Mouse (Mus musculus): ENCODE data around the gene Atp12a.

The Atp12a gene

DNA sequence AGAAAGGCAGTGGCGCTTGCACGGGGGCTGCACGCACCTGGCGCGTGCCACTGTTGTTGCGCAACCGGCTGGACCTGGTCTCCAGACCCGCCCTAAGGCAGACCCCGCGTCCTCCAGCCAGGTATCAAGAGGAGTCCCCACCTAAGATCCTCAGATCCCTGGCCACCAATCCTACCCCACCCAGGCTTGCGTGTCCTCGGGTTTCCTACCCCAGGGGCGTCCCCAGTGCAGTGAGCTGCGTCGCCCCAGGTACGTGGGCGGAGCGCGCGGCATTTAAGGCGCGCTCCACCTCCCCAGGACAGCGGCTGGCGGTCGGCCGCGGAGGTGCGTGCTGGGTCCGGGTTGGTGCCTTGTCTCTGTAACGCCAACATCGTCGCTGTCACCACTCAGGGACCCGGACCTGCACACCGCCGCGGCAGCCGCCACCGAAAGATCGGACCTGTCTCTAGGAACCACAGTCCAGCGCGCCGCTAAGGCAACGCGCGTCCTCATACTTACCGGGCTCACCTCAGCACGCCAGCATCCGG is at the start of gene Atp12a:
Atp12a (plus strand) TSS at position 358 of the 527 bp plus-strand sequence.
- DNase-seq (ENCODE audit: low read depth, low spot score) = no peak

DNA sequence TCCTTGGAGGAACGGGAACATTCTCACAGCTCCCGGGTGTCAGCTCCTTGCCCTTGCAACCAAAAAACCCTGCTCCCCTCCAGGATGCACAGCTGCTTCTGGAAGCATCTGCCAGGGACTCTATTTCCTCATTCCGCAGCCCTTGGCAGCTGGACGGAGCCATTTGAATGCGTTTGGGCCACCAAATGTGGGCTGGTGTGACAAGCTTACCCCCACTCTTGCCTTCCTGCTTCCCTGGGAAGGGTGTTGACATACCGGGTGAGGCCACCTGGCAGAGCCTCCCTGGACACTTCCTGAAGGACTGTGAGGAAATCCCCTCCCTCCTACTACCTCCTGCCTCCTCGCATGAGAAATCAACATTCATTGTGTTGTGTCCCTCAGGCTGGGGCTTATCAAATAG is 49.3 kb upstream of the Atp12a start:
- no peak for DNase-seq (ENCODE audit: low read depth, low spot score)

DNA sequence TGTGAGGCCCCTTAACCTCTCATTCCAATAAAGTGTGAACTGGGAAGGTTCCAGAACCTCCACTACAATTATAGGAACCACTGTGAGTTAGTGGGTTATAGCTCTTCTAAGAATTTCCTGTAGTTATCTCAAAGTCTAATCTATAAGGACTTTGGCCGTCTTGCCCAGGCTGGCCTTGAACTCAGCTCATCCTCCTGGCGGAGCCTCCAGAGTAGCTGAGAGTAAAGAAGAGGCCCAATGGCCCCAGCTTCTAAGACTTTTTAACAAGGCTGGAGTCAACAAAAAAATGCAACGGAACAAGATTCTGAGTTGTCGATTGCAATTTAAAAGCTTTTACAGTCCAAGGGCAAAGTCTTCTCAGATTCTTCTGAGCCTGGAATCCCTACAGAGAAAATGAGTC is 48.5 kb upstream of the Atp12a start:
- no peak for DNase-seq (ENCODE audit: low read depth, low spot score)

DNA sequence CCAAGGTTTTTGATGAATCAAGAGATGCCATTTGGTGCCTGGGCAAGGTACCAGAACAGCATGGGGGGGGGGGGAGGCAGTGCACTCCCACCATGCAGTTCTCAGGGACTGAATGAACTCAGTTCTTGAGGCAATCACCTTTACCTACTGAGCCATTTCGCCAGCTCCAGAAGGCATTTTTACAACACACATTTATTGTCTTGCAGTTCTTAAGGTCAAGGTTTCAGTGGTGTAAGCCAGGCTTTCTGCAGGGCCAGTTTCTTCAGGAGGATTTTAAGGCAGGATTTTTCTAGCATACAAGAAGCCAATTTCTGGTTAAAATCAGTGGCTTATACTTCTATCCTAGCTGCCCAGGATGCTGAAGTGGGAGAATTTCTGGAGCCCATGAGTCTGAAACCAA is 41.9 kb upstream of the Atp12a start:
- no peak for DNase-seq (ENCODE audit: low read depth, low spot score)

DNA sequence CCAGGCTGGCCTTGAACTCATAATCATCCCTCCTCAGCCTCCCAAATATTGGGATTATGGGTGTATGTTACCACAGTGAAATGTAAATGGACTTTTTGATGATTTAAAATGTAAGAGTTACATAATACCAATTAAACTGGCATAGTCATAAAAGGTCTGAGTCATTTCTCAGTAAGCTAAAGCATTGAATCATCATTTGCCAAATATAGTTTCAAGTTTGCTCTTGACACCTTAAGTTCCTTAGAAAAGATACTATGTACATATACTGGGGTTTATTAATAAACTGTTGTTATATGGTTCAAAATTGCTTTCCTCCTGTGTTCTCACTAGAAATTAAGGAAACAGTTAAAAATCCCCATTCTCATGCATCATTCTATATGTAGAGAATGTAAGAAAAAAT is 39.8 kb upstream of the Atp12a start:
- no peak for DNase-seq (ENCODE audit: low read depth, low spot score)

DNA sequence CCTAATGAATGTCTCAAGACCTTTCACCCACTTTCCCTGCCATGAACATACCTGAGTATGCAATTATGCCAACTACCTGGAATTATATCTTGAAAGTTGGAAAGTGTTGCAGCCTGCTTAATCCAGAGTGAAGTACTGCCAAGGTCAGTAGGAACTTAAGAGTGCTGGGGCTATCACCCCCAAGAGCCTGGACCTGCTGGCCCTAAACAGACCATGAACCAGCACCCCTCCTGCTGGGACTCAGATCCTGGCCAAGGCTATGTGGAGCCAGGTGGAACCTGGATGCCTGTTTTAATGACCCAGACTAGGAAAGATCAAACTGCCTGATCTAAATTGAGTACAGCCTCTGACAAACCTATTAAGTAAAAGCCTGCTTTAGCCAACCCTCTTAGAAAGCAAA is 31.2 kb upstream of the Atp12a start:
- DNase-seq (ENCODE audit: low read depth, low spot score) = no peak

DNA sequence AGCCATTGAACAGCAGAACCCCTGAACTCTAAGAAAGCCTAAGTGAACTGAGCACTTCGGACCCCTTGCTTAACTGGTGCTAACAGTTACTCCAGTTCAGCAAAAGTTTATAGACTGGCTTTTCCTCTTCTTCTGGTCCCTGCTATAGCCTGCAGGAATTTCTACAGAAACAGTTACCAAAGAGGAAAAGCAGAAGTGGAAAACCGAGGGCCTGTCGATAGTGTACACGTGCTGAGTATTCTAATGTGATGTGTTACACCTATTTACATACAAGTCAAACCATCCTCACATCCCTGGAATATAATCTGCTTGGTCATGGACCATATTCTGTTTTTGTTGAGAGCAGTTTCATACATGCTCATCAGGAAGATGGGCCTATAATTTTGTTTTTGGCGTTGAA is 30.4 kb upstream of the Atp12a start:
- DNase-seq (ENCODE audit: low read depth, low spot score) = no peak

DNA sequence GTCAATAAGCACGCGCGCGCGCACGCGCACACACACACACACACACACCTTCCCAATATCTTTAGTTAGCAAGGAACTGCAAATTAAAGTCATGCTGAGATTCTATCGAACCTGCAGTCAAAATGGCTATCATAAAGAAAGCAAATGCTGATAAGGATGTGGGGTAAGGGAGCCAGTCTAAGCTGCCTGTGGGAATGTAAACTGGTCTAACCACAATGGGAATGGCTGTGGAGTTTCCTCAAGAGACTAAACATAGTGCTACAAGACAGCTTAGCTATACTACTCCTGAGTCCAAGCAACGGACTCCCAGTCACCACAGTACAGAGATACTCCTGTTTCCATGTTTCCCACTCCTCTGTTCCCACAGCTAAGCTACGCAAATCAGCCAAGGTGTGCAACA is 28.8 kb upstream of the Atp12a start:
- no peak for DNase-seq (ENCODE audit: low read depth, low spot score)

DNA sequence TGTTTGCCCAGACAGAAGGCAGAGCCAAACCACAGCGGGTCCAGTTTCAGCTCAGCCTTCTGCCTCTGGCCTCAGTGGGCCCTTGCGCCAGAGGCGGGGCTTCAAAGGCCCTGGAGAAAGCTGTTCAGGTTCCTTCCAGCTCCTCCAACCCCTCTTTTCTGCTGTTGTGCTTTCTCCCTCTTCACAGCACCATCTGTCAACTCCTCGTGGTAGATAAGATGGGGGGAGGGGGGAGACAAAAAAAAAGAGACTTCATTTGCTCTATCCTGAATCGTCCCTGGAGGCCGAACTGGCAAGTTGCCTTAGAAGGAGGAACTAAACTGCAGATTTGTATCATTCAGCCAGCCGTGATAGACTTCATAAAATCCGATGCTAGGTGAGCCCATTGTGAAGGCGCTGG is 27.8 kb upstream of the Atp12a start:
- no peak for DNase-seq (ENCODE audit: low read depth, low spot score)

DNA sequence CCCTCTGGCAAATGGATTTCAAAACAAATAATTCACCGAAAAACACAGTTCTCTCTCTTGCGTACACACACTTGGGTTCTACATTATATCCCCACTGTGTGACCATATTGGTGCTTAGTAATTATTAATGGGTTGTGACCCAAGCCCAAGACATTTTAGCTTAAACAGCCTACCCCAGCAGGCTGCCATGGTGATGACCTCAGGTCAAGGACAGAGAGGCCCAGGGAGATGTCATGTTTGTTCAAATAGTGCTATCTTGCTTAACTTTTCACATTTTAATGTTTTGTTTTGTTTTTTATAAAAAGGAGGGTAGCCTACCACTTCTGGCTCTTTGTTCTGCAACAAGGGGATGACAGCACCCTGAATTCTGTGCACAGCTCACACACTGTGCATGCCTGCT is 27.2 kb upstream of the Atp12a start:
- peak; percentile 12 for DNase-seq (ENCODE audit: low read depth, low spot score)

DNA sequence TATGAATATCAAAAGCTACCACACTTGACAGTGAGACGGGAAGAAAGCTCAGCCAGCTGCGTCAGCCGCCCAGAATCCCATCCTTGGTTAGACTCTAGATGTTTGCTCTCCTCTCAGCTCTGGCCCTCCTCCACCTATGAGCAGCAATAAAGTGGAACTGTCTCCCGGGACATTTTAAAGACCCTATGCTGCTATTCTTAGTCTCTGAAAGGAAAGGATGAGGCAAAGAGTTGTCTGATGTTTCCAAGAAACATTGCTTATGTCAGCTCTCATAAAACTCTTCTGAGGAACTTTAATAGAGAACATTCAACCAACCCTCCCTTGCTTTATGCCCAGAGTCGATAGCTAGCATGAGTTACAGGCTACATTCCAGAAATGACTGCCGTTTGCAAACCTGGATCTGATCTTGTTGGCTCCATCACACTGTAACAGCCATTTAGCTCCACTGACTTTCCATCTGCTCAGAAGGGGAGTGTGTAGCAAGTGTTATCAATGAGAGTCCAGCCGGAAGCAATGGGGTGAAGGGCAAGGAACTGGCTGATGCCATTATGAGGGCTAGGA is 25.9 kb upstream of the Atp12a start:
- no peak for DNase-seq (ENCODE audit: low read depth, low spot score)

DNA sequence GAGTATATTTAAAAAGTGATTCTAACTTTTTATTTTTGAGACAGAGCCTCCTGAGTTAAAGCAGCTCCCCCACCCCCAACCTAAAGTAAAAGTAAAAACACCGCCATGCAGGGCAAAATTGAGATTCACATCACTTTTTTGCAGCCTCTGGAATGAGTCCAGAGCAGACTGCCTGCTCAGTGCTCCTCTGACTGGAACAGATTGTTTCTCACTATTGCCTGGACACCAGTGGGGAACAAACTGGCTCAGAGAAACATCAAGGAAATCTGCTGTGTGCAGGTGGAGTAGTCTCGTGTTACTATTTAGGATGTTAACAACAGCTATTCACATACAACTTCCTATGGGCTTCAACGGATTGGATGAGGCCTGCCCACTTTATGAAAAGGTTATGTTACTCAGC is 16.2 kb upstream of the Atp12a start:
- no peak for DNase-seq (ENCODE audit: low read depth, low spot score)

DNA sequence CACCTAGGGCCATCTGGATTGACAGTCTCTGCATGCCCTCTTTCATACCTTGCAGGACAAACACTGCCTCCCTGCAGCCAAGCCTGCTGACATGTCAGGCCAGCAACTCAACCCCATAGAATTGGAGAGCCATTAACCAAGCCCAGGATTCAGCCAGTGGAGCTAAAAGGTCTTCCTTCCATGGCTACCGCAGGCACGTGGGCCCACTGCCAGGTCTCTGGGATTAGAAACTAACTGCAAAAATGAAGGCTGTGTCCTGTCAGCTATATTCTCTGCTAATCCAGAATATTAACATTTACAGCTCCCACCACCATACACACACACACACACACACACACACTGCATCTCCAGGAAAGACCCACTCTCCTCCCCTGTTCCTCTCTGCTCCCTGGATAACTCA is 15.3 kb upstream of the Atp12a start:
- DNase-seq (ENCODE audit: low read depth, low spot score) = no peak

DNA sequence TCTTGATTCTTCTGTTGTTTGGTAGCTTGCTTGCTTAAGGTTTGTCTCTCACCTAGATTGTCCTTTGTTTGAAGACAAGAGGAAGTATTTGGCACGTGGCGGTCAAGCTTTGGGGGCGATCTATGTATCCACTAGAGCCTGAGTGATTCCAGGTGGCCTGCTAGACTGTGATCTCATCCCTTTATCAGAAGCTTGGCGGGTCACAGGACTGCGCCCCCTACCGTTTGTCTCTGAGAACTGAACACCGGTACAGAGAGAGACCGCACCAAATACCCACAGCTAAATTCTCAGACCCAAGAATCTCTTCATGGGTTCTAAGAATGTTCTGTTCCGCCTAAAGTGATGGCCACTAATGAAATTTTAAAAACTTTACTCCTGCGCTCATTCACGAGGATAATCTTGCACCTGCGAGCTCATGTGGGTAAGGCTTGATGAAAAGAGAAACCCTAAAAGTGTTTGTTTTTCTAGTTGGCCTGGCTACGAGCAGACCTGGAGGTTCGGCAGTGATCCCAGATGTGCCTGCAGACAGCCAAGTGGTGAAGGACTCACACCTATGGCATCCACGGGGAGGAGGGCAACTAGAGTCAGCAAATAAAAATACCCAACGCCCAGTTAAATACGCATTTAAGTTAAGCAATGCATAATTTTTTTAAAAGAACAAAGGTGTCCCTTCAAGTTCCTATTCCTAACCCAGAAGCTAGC is 12.8 kb upstream of the Atp12a start:
- DNase-seq (ENCODE audit: low read depth, low spot score) = peak; percentile 79

DNA sequence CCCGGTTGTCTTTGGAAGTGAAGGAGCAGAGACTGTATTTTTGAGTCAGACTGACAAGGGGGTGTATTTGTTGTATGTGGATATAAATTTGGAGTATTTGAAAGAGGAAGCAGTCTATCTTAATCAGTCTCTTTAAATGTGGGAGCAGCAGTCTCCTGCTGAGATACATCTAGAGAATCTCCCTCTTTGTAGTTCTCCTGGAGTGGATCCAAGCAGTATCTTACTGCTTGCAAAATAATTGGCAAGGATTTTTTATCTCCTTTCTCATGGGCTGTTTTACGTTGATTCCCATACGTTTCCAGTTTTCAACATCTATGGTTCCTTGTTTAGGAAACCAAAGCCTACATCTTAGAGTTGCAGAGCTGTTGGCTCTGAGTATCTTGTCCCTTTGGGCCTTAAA is 10.1 kb upstream of the Atp12a start:
- DNase-seq (ENCODE audit: low read depth, low spot score) = no peak

DNA sequence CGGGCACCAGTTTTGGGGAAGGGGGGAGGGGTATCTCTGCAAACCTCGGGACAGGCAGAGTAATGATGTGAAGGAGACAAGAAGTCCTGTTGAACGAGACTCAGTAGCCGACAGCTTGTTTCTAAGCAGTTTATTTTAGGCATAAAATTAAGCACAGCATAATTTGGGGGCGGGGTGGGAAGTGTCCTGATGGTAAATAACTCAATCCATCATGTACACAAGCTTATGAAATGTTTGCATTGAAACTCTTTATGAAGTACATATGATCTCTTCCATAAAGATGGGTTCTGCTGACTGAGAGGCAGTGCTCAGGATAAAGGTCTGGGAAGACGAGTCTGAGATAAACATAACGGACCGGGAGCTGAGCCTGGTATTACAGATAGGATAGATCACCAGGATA is 9.5 kb upstream of the Atp12a start:
- no peak for DNase-seq (ENCODE audit: low read depth, low spot score)

DNA sequence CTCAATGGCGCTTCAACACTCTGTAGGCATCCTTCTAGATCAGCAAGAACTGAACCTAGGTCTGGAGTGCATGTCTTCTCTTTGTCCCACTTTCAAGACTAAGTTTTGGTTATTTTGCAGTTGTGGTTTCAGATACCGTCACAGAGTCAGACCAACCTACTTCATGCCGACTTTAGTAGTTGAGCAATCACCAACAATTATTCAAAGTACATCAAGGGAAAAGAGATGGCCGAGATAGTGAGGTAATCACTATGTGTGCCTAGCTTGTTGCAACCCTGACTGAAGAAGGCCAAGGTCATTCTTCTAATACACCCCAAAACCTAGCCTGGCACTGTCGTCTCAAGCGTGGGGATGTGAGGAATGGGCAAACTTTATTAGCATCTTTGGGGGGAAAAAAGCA is 8.7 kb upstream of the Atp12a start:
- no peak for DNase-seq (ENCODE audit: low read depth, low spot score)

DNA sequence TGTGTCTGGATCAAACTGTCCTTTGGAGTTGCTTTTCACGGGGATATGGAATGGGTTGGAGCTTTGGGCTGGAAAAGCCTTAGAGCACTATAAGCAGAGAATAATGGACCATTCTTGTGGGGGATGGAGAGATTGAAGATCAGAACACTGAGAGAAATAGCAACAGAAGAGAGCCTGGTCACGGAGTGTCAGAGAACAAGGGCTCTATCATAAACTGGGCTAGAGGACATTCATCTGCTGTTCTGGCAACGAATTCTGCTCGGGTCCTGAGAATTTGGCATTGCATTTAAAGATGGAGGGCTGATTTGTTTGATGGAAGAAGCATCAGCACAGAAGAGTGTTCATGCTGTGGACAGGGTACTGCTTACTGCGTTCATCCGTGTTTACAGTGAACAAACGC is 6.4 kb upstream of the Atp12a start:
- no peak for DNase-seq (ENCODE audit: low read depth, low spot score)

DNA sequence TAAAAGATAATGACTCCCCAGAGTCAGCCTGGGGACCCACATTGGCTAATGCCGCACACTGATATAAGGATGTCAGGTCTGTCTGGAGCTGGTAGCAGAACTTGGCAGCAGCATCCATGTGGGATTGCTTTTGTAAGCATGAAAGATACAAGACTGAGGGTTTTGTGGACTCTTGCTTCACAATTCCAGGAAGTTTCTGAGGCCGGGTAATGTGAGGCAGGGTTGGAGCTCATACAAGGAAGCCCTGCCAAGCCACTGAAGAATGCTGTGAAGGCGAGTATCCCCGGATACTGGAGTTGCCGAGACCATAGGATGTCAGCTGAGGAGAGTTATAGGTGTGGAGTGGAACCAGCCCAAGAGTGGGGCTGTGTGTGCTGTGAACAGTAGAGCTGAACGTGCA is 5.7 kb upstream of the Atp12a start:
- no peak for DNase-seq (ENCODE audit: low read depth, low spot score)

DNA sequence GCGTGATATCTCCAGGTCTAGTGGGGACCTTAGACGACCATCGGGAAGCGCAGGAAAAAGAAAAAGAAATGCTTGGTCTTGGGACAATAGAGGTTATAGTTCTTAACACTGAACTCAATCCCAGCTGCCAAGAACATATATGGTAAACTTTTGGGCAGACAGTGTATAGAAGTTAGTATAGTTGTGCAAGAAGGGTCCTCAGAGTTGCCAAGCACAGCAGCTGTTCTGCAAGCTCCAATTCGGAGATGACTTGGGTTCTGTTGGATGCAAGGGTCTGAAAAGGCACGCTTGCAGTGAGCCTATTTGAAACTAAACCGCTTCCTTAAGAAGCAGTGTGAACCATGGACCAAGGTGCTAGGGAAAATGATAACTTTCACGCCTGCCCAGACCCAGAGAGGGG is 424 bp downstream of the Atp12a start:
- DNase-seq (ENCODE audit: low read depth, low spot score) = no peak

DNA sequence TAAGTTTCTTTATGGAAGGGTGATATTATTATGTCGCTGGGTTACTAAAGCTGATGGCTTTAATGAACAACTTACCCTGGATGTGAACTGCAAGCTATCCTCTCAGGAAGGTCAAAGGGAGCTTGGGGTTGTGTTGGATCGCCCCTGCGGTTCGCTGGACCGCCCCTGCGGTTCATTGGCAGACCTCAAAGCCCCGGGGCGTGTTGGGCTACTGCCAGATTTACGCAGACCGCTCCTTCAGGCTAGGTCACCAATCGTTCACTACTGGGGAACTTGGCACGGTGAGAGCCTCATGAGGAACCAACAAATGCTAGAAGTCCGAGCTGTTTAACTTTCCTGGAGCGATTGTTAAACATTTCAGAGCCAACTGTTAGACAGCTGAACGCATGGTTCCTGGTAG is 1.8 kb downstream of the Atp12a start:
- no peak for DNase-seq (ENCODE audit: low read depth, low spot score)

DNA sequence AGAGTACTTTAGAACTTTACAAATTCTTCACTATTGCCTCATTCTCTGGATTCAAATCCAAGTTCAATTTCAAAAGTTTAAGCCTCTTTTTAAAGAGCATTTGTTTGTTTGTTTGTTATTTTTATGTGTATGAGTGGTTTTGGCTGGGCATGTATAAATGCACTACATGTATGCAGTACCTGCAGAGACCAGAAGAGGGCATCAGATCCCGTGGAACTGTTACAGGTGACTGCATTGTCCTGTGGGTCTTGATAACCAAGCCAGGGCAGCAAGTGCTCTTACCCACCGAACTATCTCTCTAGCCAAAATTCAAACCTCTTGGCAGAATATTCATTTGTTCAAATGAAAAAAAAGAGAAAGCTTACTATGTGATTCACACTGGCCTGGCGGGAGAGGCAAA is 4.0 kb downstream of the Atp12a start:
- DNase-seq (ENCODE audit: low read depth, low spot score) = peak; percentile 37

DNA sequence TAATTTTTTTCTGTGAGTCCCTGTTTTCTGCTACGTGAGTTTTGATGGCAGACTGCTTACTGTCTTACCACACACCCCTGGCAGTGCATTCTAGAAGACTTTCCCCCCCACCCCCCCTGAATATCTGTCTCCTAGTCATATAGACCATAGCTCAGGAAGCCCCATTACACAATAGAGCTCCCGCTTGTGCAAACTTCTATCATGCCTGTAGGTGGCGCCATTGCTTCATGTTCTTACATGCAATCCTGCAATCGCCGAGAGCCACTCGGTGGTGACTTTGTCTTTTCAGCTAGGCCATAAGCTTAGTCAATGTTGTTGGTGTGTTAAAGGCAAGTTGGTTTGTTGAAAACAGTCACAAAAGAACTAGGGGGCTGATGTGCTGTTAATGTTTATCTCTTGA is 10.9 kb downstream of the Atp12a start:
- DNase-seq (ENCODE audit: low read depth, low spot score) = peak; percentile 91

DNA sequence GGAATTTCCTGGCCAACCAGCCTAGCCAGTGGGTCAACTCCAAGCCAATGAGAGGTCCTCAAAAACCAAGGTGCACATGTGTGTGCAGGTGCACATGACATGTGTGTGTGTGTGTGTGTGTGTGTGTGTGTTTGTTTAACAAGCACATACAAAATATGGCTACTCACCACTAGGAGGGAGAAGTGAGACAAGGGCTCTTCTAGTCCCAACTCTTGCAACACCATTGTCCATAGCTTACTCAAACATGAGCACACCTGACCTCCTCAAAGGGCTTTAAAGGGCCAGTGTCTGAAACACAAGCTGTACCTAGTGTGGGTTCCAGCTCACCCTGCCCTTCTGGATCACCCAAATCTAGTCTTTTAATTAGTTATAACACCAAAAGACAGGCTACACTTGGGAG is 12.9 kb downstream of the Atp12a start:
- DNase-seq (ENCODE audit: low read depth, low spot score) = no peak

Measured in mesoderm, embryonic 11.5 days (tissue).